Mouse (Mus musculus): ENCODE results near the gene Sdhaf2. TPM values are rescaled to one million over a fixed set of nuclear protein-coding genes. Genes with fewer than 3 reads are reported as not detected.

Sdhaf2 gene
- polyA plus RNA-seq, 1 experiment: 0.44 TPM

DNA sequence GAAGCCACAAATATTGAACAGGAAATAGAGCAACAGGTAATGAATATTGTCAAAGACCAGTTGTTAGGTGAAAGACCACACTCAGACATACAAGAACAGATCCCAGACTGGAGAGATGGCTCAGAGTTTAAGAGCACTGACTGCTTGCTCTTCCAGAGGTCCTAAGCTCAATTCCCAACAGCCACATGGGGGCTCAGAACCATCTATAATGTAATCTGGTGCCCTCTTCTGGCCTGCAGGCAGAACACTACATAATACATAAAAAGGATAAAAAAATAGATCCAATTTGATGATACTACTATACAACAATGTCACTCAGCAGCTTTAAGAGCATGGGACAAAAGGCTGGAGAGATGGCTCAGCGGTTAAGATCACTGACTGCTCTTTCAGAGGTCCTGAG, 5.6 kb downstream of the Sdhaf2 start:
- no peaks in the 10 kb centered on the region for H3K27me3 ChIP-seq (ENCODE audit: control insufficient read depth)
- peaks cover 39% of the 10 kb centered on the region for H3K4me1 ChIP-seq (ENCODE audit: control insufficient read depth)
- TF ChIP-seq TAL1 (IDR thresholded peaks at IDR 0.05; ENCODE audit: low read length): no peak
- H3K36me3 ChIP-seq (ENCODE audit: control insufficient read depth): peaks cover 58% of the 10 kb centered on the region
- H3K4me3 ChIP-seq (replicated peaks): no peak overlapping the region
- no peaks in the 10 kb centered on the region for H3K9me3 ChIP-seq (ENCODE audit: control insufficient read depth, low read length)

DNA sequence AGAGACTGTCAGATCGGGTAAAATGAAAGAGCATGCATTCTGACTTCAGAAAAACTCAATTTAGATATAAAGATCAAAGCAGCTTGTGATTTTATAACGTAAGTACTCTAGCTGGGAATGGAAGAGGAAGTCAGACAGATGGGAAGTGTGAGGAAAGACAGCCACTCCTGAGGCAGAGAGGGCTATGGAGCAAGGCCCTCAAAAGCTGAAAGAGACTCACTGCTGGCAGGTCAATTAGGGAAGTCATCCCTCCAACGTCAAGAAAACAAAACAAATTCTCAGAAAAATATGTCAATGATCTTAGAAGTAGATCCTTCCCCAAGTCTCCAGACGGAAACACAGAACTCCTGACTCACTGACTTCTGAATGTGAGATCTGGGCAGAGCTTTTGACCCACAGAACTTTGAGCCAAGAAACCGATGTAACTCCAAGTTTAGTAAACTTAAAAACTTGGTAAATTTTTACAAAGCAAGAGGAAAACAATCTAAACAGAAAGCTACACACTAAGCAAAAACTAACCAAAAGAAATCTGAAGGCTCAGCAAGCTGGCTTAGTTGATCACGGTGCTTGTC, 15.1 kb downstream of the Sdhaf2 start:
- Histone ChIP-seq H3K4me3 (replicated peaks) (no peak overlapping the region), H3K36me3 (ENCODE audit: control insufficient read depth) (peaks cover 77% of the 10 kb centered on the region), H3K9me3 (ENCODE audit: control insufficient read depth, low read length) (no peaks in the 10 kb centered on the region), H3K4me1 (ENCODE audit: control insufficient read depth) (no peaks in the 10 kb centered on the region), H3K27me3 (ENCODE audit: control insufficient read depth) (no peaks in the 10 kb centered on the region)
- no peak for TF ChIP-seq GATA1 (IDR thresholded peaks at IDR 0.05; ENCODE audit: low read length)
- TF ChIP-seq TAL1 (IDR thresholded peaks at IDR 0.05; ENCODE audit: low read length): no peak

DNA sequence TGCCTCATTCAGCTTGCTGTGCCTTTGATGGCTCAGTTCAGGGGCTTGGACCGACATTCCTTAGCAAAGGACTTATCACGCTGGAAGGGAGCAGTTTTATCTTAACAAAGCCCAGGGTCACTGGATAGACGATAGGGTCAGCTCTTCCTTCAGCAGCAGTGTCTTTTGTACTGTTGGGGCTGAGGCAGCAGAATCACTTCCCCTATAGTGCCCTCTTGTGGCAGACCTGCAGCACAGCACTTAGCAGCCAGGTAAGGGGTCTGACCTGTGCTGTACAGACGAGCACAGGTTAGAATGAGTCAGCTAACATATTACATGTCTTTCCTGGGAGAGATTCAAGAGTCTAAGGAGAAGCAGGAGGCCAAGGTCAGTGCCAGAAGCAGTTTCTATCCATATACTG, 23.4 kb downstream of the Sdhaf2 start:
- H3K27me3 ChIP-seq (ENCODE audit: control insufficient read depth): no peaks in the 10 kb centered on the region
- peaks cover 93% of the 10 kb centered on the region for H3K36me3 ChIP-seq (ENCODE audit: control insufficient read depth)
- TF ChIP-seq GATA1 (IDR thresholded peaks at IDR 0.05; ENCODE audit: low read length) (no peak), TAL1 (IDR thresholded peaks at IDR 0.05; ENCODE audit: low read length) (no peak)
- no peaks in the 10 kb centered on the region for H3K4me1 ChIP-seq (ENCODE audit: control insufficient read depth)
- H3K9me3 ChIP-seq (ENCODE audit: control insufficient read depth, low read length): no peaks in the 10 kb centered on the region
- no peak overlapping the region for H3K4me3 ChIP-seq (replicated peaks)

DNA sequence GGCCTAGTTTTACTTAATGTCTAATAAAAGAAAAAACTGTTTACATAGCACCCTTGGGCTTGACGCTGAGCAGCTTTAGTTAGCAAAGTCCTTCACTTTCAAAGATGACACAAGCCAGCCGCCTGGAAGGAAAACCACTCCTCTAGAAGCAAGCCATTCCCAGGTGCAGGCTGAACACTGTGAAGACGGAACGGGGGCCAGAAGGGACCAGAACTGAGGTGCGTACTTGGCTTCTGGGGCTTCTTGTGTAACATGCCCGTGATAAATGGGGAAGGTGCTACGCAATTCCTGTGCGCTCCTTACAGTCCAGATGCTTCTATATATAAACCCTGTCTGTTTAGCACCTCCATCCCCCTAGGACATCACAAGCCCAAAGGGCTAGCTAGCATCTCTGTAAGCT, 25.4 kb downstream of the Sdhaf2 start:
- Histone ChIP-seq H3K4me3 (replicated peaks) (no peak overlapping the region), H3K27me3 (ENCODE audit: control insufficient read depth) (no peaks in the 10 kb centered on the region), H3K9me3 (ENCODE audit: control insufficient read depth, low read length) (no peaks in the 10 kb centered on the region), H3K36me3 (ENCODE audit: control insufficient read depth) (peaks cover 91% of the 10 kb centered on the region), H3K4me1 (ENCODE audit: control insufficient read depth) (no peaks in the 10 kb centered on the region)
- TF ChIP-seq TAL1 (IDR thresholded peaks at IDR 0.05; ENCODE audit: low read length): no peak

DNA sequence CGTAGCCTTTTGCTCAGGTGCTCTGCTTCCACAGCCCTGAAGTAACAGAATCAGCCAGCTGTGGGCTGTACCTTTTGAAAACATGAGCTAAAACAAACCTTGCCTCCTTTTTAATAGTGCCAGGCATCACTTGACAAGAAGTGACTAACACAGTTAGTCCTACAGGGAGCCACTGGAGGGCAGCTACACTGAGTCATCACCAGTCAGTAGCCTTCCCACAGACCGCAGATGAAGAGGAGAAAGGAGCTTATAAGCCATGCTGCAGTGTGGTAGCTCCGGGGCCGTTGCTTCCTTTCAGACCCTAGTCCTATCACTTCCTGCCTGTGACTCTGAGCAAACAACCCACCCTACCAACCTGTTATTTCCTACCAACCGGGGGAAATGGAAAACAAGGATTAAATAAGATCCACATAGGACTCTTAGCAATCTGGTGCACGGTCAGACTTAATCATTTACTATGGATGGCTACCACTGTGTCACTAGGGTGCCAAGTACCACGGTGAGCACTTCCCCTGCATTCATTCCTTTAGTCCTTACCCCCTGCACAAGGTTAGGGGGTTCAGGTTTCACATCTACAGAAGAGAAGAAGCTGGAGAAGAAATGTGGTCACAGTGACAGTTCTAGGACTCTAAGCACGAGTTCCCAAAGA, 28.3 kb downstream of the Sdhaf2 start:
- Histone ChIP-seq H3K36me3 (ENCODE audit: control insufficient read depth) (peaks cover 67% of the 10 kb centered on the region), H3K27me3 (ENCODE audit: control insufficient read depth) (no peaks in the 10 kb centered on the region), H3K9me3 (ENCODE audit: control insufficient read depth, low read length) (no peaks in the 10 kb centered on the region), H3K4me1 (ENCODE audit: control insufficient read depth) (no peaks in the 10 kb centered on the region), H3K4me3 (replicated peaks) (no peak overlapping the region)
- TF ChIP-seq TAL1 (IDR thresholded peaks at IDR 0.05; ENCODE audit: low read length): no peak
- TF ChIP-seq GATA1 (IDR thresholded peaks at IDR 0.05; ENCODE audit: low read length): no peak

DNA sequence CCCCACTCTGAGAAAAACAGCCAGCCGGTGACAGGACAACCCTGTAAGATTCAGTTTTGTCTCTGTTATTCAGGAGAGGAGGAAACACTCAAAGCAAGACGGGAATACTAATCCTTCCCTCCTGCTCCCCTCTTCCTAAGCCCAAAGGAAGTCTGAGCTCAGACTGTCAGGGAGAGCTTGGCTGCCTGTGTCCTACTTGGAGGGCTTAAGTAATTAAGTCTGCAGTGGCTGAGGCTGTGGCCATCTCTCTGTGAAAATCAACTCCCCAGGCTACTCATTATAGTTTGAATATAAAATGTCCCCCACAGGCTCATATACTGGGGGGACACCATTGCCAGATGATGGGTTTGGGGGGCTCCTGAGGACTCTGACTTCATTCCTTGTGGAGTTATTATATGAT, 29.0 kb downstream of the Sdhaf2 start:
- Histone ChIP-seq H3K36me3 (ENCODE audit: control insufficient read depth) (peaks cover 60% of the 10 kb centered on the region), H3K4me3 (replicated peaks) (no peak overlapping the region), H3K4me1 (ENCODE audit: control insufficient read depth) (no peaks in the 10 kb centered on the region), H3K27me3 (ENCODE audit: control insufficient read depth) (no peaks in the 10 kb centered on the region; the same call in none of the 2 replicates), H3K9me3 (ENCODE audit: control insufficient read depth, low read length) (no peaks in the 10 kb centered on the region)
- TF ChIP-seq TAL1 (IDR thresholded peaks at IDR 0.05; ENCODE audit: low read length): no peak
- no peak for TF ChIP-seq GATA1 (IDR thresholded peaks at IDR 0.05; ENCODE audit: low read length)

DNA sequence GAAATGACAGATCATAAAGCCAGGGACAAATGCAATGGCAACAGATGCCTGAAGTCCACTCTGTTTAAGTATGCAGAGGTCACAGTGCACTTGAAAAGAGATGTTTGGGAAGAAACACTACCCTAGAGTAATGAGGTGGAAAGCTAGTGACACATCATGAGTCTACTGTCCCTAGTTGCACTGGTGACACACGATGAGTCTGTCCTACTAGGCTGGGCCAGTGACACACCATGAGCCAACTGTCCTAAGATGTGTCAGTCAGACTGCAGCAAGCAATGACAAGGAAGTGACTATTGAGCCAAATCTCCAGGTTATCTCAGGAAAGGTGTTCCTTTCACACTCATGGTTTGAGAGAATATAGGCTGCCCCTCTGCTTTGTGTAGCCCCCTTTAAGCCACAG, 30.3 kb downstream of the Sdhaf2 start:
- TF ChIP-seq TAL1 (IDR thresholded peaks at IDR 0.05; ENCODE audit: low read length) (no peak), GATA1 (IDR thresholded peaks at IDR 0.05; ENCODE audit: low read length) (no peak)
- H3K36me3 ChIP-seq (ENCODE audit: control insufficient read depth): peaks cover 47% of the 10 kb centered on the region
- no peaks in the 10 kb centered on the region for H3K4me1 ChIP-seq (ENCODE audit: control insufficient read depth)

DNA sequence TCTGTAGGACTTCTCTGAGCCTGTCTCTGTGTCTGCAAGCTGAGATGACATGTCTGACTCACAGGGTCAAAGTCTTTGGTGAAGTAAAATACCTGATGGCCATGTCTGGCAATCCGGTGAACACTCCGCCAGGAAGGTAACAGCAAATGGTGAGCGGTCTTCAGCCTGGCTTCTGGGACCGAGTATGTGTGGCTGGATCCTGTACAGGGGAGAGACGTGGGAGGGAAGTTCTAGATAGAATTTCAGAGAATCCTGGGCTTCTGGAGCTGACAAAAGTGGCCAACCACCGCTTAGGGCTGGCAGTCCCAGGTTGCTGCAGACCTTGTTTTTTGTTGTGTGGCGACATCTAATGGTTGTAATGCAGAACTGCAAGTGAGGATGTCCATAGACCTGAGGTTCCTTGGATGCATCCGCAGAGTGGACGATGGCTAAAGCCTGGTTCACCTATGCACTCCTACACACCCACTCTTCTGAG, 39.6 kb downstream of the Sdhaf2 start:
- Histone ChIP-seq H3K4me1 (ENCODE audit: control insufficient read depth) (no peaks in the 10 kb centered on the region), H3K4me3 (replicated peaks) (no peak overlapping the region), H3K27me3 (ENCODE audit: control insufficient read depth) (no peaks in the 10 kb centered on the region; the same call in 1 of the 2 replicates), H3K36me3 (ENCODE audit: control insufficient read depth) (no peaks in the 10 kb centered on the region), H3K9me3 (ENCODE audit: control insufficient read depth, low read length) (no peaks in the 10 kb centered on the region)
- no peak for TF ChIP-seq TAL1 (IDR thresholded peaks at IDR 0.05; ENCODE audit: low read length)
- no peak for TF ChIP-seq GATA1 (IDR thresholded peaks at IDR 0.05; ENCODE audit: low read length)

More for the DNA sequence above, 30.3 kb downstream of the Sdhaf2 start:
- no peak overlapping the region for H3K4me3 ChIP-seq (replicated peaks)
- no peaks in the 10 kb centered on the region for H3K9me3 ChIP-seq (ENCODE audit: control insufficient read depth, low read length)
- no peaks in the 10 kb centered on the region; the same call in none of the 2 replicates for H3K27me3 ChIP-seq (ENCODE audit: control insufficient read depth)

DNA sequence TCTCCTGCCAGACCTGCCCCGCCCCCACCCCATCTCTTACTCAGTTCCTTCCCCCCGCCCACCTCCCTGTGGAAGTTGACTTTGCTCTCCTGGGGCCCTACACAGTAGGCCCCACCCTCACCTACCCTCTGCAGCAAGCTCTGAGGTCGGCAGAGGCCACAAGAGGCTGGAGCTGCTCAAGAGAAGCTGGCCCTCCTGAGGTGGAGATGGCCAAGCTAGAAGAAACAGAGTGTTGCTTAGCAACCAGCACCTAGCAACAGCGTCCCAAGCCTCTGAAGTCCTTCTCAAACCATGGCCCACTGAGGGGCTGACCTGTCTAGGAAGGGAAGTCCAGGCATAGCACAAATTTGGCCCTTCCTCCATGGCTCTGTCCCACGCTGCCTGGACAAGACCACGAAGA, 43.2 kb downstream of the Sdhaf2 start, which contains the start of gene Ppp1r32:
Gene Ppp1r32 (minus strand): TSS at position 226 of the 400 bp plus-strand sequence.
- Histone ChIP-seq H3K4me3 (replicated peaks) (no peak within 1 kb of the TSS), H3K4me1 (ENCODE audit: control insufficient read depth) (no peaks in the 10 kb centered on the region), H3K36me3 (ENCODE audit: control insufficient read depth) (no peaks in the 10 kb centered on the region), H3K9me3 (ENCODE audit: control insufficient read depth, low read length) (no peaks in the 10 kb centered on the region), H3K27me3 (ENCODE audit: control insufficient read depth) (peaks cover 2% of the 10 kb centered on the region; the same call in 1 of the 2 replicates)
- TF ChIP-seq GATA1 (IDR thresholded peaks at IDR 0.05; ENCODE audit: low read length): no peak
- TF ChIP-seq TAL1 (IDR thresholded peaks at IDR 0.05; ENCODE audit: low read length): no peak
